Mouse (Mus musculus) Patski (cell line): ENCODE measurements around the gene Ubl7. TPM values are rescaled to one million over a fixed set of nuclear protein-coding genes. Genes with fewer than 3 reads are reported as not detected.

Experiments used
- ATAC-seq: fragments of 100-300 bp; one replicate; pipeline ENCODE4 v1.8.0; 2021
- CTCF ChIA-PET: fragments of 350-600 bp; sonication (Branson Sonifier 250); formaldehyde crosslinking; loops from one replicate; lab custom pipeline; 2022; ENCODE audit warnings: inconsistent platforms; lab: Charles Lee
- POLR2A ChIA-PET: fragments of 350-600 bp; sonication (Branson Sonifier 250); formaldehyde crosslinking; loops from one replicate; lab custom pipeline; 2022; ENCODE audit warnings: antibody characterized with exemption, inconsistent platforms; lab: Charles Lee
- DNase-seq: peaks from one replicate; pipeline ENCODE4 v3.0.0-alpha.2; 2011; ENCODE audit warnings: low read depth, low spot score
- H3K27me3 ChIP-seq: fragments of 371-371 bp; one replicate; pipeline ENCODE4 v1.5.1; 2021
- CTCF ChIP-seq: fragments of 100-300 bp; IDR thresholded peaks from one replicate; pipeline ENCODE4 v1.5.1; 2021
- in situ Hi-C: fragments of 300-500 bp; cut with MboI; formaldehyde crosslinking; loops from 3 replicates; pipeline ENCODE4 v1.11.1; 2018; ENCODE audit warnings: low pct_unique_long_range_greater_than_20kb, mixed read lengths
- polyA plus RNA-seq: library from polyadenylated mRNA; unstranded; gene quantifications from one replicate; pipeline ENCODE4 v1.2.3, GENCODE M21; 2021

The Ubl7 gene
- 87.3 TPM for polyA plus RNA-seq

DNA sequence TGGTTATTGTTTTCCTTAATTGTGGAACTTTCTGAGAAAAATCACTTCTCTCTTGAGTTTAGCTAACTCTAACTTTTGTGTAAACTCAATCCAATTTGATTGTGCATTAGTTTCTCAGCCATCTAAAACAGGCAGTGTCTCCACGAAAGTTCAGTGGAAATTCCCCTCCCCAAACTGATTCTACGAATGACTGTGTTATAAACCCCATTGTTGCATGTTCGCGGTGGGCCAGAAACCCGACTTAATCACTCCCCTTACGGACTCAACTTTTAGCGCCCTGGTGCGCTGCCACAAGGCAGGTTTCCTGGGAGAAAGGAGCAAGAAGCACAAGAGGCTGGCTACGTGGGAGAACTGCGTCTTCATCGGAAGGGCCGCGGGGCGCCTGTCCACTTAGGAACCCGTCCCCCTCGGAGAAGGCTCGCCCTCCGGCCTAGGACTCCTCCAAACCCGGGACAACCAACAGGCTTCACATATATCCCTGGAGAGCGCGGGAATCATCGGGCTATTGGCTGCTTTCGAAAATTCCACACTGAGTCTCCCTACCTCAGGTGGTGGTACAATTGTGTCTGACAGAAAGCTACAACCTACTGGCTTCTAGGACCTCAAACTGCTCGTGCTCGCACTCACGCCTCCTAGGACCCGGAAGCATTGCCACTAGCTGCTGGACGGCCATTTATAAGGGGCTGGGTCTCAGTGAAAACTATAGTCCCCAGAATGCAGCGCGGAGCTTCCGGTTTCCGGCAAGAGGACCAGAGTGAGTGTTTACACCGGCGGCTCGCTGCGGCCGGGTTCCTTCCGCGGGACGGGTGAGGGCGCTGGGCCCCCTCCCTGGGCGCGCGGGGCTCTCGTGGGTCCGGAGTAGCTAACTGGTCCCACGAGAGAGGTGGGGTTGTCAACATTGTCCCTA lies at the start of gene Ubl7:
Gene Ubl7 (plus strand): TSS at position 726 of the 907 bp plus-strand sequence.
- no peaks in the 10 kb centered on the region for H3K27me3 ChIP-seq
- ChIA-PET CTCF (interaction anchor here (0.9 to 1.9 kb wide), 5 partner anchors 17 to 85 kb away, joined by 3 to 7 read pairs (median 4); no protein-coding TSS in a partner anchor), POLR2A (interaction anchor here (0.9 to 1.3 kb wide), 3 partner anchors 16 to 85 kb away, joined by 3 to 5 read pairs (median 3); no protein-coding TSS in a partner anchor)
- ATAC-seq: peak; percentile 80
- DNase-seq: peak; percentile 72
- TF ChIP-seq CTCF: no peak
- in situ Hi-C loops: no loop called here

DNA sequence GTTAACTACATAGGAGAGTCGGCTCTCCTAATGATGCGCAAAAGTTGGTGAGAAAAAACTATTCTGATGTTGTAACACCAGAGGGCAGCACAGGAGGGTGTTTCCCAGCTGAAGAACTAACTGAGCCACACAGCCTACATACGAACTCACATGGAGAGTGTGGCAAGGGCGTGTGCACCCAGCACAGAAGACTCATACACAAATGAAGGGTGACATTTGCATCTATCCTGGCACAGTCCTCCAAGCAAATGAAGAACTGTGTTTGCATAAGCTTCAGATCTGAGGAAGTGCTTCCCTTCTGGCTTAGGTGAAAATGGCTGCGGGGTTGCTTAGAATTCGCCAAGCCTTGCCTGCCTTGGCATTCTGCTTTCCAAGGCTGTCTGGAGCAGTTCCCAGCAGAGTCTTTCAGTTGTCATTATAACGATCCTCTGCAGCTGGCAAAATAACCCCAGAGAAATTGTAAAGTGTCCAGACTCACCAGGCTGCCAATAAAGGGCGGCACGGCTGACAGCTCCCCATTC lies 48.8 kb upstream of the Ubl7 start:
- TF ChIP-seq CTCF: peak; percentile 78
- CTCF ChIA-PET: interaction anchor here (0.7 to 2.1 kb wide), 9 partner anchors 16 to 138 kb away, joined by 3 to 9 read pairs (median 4); partner anchors contain the start of genes Arid3b and Ubl7

DNA sequence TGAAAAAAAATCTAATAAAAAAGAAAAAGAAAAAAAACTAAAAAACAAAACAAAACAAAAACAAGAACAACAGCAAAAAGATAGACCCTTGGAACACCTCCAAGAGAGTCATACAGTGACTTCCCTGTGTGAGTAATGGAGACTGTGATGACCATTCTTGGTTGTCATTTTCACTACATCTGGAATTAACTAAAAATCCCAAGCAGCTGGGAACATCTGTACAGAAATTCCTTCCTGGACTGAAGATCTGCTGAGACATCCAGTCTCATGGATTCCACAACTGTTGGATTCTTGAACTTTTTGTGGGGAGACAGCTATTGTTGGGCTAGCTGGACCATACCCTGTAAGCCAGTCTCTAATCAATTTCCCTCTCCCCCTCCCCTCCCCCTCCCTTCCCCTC lies 46.4 kb upstream of the Ubl7 start:
- CTCF ChIA-PET: interaction anchor here (1.0 to 1.3 kb wide), 2 partner anchors 14 to 133 kb away, joined by 3 read pairs; no protein-coding TSS in a partner anchor
- in situ Hi-C loops: loop anchor here (5.0 kb wide), 2 partner anchors 73 to 128 kb away; no protein-coding TSS in a partner anchor
- no peak for TF ChIP-seq CTCF
- POLR2A ChIA-PET: interaction anchor here (1.1 kb wide), 1 partner anchor 134 kb away, joined by 3 read pairs; no protein-coding TSS in a partner anchor
- peaks cover 10% of the 10 kb centered on the region for H3K27me3 ChIP-seq
- ATAC-seq (no peak), DNase-seq (no peak)

More for the DNA sequence above, 48.8 kb upstream of the Ubl7 start:
- POLR2A ChIA-PET: interaction anchor here (0.5 to 1.1 kb wide), 4 partner anchors 73 to 1687 kb away, joined by 3 to 4 read pairs (median 3); no protein-coding TSS in a partner anchor
- DNase-seq (no peak), ATAC-seq (no peak)
- in situ Hi-C loops: loop anchor here (5.0 kb wide), 2 partner anchors 75 to 130 kb away; no protein-coding TSS in a partner anchor
- H3K27me3 ChIP-seq: peaks cover 14% of the 10 kb centered on the region

DNA sequence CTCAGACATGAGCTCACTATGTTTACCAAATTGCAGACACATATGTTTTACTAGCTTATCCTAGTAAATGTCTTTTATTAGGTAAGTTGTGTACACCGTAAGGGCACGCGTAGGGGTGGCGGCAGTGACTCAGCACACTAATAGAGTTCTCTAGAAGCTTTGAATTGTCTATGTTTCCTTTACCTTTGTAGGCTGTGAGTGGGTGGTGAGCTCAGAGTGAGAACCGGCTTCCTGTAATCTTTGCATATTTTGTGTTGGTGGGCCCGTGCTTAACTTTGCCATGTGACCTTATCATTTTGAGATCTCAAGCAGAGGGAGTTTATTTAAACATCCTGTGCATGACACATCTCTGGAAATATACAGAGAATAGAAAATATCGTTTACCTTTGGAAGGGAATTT lies 44.2 kb upstream of the Ubl7 start:
- in situ Hi-C loops: no loop called here
- ChIA-PET CTCF (interaction anchor here (1.2 kb wide), 1 partner anchor 132 kb away, joined by 3 read pairs; no protein-coding TSS in a partner anchor), POLR2A (no interaction called here)
- no peak for TF ChIP-seq CTCF
- ATAC-seq (no peak), DNase-seq (no peak)
- no peaks in the 10 kb centered on the region for H3K27me3 ChIP-seq

DNA sequence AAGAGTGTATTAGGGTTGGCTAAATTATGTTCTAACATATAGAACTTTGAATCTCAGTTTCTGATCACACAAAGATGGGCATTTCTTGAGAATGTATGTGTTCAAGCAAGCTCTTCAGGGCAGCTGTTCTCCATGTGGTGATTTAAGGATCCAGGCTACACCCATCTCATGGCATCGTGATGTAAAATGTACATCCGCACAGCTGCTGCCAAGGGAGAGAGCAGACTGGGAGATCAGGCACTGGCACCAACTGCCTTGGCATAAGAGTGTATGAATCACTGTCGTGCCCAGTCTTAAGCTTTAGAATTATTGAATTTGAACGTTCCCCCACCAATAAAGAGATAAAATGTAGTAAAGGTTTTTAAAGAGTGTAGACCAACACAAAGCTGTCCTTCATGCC lies 43.5 kb upstream of the Ubl7 start:
- in situ Hi-C loops: no loop called here
- ATAC-seq: no peak
- ChIA-PET POLR2A (no interaction called here), CTCF (no interaction called here)
- no peak for DNase-seq
- TF ChIP-seq CTCF: no peak
- no peaks in the 10 kb centered on the region for H3K27me3 ChIP-seq

DNA sequence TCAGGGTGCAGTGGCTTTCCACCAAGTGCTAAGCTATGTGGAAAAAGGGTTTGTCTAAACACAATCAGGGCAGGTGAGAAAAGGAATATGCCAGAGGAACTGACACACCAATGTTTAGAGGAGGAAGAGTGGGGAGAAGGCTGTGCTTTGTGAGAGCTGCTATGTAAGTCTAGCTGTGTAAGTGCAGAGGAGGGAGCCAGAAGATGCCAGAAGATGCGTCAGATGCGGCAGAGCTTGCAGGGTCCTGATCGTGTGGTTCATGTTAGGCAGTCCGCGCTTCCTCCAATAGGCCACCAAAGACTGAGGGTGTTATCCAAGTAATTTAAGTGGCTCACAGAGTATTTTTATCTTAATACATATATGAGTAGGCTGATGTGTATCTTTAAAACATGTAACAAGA lies 42.9 kb upstream of the Ubl7 start:
- POLR2A ChIA-PET: no interaction called here
- no peak for ATAC-seq
- DNase-seq: no peak
- TF ChIP-seq CTCF: no peak
- in situ Hi-C loops: no loop called here
- no peaks in the 10 kb centered on the region for H3K27me3 ChIP-seq
- CTCF ChIA-PET: no interaction called here

DNA sequence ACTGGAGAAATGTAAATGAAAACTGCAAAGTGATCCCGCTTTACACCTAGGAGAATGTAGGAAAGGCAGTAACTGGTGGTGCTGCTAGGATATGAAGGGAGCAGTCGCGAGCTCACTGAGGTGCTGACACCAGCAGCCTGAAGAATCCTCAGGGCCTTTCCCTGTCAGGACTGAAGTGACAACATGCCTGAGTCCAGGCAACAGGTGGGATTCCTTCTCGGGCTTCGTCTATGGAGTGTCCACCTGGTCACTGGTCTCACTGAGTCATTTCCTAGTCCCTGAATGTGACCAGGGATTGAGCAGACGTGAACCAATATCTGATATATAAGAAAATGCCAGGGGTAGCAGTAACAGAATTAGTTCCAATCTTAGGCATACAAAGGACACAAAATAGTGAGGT lies 42.0 kb upstream of the Ubl7 start:
- POLR2A ChIA-PET: no interaction called here
- in situ Hi-C loops: no loop called here
- H3K27me3 ChIP-seq: no peaks in the 10 kb centered on the region
- CTCF ChIA-PET: no interaction called here
- no peak for DNase-seq
- no peak for TF ChIP-seq CTCF
- ATAC-seq: no peak

DNA sequence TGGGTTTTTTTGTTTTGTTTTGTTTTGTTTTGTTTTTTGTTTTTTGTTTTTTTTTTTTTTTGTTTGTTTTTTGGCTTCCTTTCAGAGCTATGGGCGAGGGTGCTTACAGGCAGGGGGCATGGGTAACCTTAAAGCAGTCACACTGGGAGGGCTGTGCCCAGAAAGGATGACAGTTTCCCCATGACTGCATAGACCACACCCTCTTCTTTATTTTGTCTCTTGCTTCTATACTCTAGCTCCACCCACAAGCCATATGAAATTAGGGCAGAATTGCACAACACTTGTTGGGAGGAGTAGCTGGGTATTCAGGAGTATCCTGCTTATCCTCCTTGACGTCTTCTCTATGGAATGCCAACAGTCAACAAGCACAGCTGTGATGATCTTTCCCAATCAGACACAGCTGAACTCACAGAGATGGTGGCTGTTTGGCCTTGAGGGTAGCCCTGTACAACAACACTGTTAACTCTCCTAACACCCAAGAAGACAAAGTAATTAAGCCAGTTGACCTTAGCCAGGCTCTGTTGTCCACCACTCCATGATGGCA lies 40.4 kb upstream of the Ubl7 start:
- in situ Hi-C loops: no loop called here
- ChIA-PET CTCF (interaction anchor here (1.3 to 1.6 kb wide), 2 partner anchors 87 to 128 kb away, joined by 3 to 5 read pairs; no protein-coding TSS in a partner anchor), POLR2A (interaction anchor here (0.6 to 1.4 kb wide), 2 partner anchors 26 to 346 kb away, joined by 3 to 4 read pairs; no protein-coding TSS in a partner anchor)
- DNase-seq (no peak), ATAC-seq (no peak)
- TF ChIP-seq CTCF: no peak
- H3K27me3 ChIP-seq: no peaks in the 10 kb centered on the region

DNA sequence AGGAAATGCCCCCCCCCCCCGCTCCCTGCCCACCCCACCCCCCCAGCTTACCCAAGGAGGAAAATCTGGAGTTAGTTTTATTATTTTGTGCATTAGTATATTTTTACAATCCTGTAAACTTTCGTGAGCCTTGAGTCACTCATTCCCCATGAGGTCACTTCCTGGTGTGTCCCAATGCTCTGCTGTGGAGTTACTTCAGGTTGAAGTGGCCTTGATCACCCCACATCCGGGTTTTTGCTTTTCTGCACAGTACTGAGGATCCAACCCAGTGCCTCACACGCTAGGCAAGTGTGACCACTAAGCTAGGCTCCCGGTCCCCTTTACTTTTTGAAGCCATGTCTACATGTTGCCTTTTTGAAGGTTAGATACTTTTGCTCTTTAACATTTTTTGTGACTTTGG lies 36.6 kb upstream of the Ubl7 start:
- TF ChIP-seq CTCF: no peak
- CTCF ChIA-PET: no interaction called here
- in situ Hi-C loops: no loop called here
- POLR2A ChIA-PET: no interaction called here
- H3K27me3 ChIP-seq: peaks cover 10% of the 10 kb centered on the region
- ATAC-seq (no peak), DNase-seq (no peak)

DNA sequence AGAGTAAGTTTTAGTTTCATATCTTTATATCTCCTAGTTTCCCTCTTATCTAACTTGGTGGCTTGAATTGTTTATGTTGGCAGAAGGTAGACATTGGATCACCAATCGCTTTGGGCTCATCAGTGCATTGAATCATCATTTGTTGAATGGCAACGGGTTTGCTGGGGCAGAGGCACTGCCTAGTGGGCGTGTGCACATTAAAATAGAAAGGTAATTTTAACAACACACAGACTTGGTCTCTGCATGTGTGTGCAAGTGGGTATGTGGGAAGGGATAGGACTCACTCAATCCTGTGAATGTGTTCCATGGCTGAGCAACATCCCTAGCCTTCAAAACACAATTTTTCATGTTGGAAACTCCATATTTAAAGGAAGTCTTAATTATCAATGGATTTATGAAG lies 35.8 kb upstream of the Ubl7 start:
- POLR2A ChIA-PET: no interaction called here
- TF ChIP-seq CTCF: no peak
- peaks cover 10% of the 10 kb centered on the region for H3K27me3 ChIP-seq
- ATAC-seq (no peak), DNase-seq (no peak)
- CTCF ChIA-PET: no interaction called here
- in situ Hi-C loops: no loop called here
